Mouse (Mus musculus): Measurements from ENCODE around the gene Npb.

Npb gene

GRCm38 (mm10) chr11:120613976-120614375 is 5.7 kb downstream of the Npb start:
- no peak for DNase-seq (ENCODE audit: extremely low spot score, low read depth, low spot score)

DNA sequence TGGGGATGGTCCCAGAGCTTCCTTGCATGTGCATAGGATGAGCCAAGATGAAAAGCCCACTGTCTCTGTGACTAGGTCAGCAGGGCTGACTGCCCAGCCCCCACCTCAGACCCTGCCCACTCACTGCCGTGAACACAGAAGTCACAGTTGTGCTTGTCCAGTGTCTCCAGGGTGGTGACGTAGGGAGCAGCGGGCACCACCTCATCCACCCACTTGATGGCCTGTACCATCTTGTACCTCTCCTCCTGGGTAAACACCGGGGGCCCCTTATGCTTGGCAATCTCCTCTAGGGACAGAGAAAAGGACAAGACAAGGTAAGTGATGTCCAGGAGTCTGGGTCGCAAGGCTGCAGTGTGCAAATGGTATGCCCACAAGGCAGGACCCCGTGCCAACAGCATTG is 6.9 kb downstream of the Npb start:
- no peak for DNase-seq (ENCODE audit: extremely low spot score, low read depth, low spot score)

DNA sequence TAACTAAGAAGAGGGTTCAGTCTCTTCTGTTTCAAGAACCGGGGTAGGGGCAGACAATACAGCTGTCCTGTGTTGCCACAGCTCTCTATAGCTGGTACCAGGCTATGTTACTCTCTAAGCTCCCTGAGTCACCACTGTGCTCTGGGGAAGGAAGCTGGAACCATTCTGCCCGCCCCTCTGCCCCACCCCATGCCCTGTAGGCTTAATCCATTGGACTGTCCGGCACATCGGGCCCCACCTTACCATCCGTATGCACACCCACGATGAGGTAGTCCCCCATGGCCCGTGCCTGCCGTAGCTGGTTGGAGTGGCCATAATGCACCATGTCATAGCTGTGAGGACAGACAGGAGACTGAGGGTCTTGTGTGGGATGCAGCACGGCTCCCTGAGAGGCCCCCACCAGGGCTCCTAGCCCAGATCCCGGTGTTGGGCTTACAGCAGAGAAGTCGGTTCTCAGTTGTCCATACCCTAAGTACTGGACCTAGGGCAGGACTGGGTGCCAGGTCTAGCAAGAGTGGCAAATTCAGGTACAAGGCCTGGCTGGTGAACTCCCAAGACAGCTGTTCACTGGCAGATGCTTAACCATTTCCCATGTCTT is 7.4 kb downstream of the Npb start:
- no peak for DNase-seq (ENCODE audit: extremely low spot score, low read depth, low spot score)

GRCm38 (mm10) chr11:120616617-120617294 is 8.5 kb downstream of the Npb start:
- DNase-seq (ENCODE audit: extremely low spot score, low read depth, low spot score): no peak

- DNase-seq (ENCODE audit: extremely low spot score, low read depth, low spot score): peak; percentile 77
Observed at GRCm38 (mm10) chr11:120617519-120618112, 9.3 kb downstream of the Npb start, which contains the start of gene Pcyt2. Pcyt2 (minus strand) TSS chr11:120617936.

DNA sequence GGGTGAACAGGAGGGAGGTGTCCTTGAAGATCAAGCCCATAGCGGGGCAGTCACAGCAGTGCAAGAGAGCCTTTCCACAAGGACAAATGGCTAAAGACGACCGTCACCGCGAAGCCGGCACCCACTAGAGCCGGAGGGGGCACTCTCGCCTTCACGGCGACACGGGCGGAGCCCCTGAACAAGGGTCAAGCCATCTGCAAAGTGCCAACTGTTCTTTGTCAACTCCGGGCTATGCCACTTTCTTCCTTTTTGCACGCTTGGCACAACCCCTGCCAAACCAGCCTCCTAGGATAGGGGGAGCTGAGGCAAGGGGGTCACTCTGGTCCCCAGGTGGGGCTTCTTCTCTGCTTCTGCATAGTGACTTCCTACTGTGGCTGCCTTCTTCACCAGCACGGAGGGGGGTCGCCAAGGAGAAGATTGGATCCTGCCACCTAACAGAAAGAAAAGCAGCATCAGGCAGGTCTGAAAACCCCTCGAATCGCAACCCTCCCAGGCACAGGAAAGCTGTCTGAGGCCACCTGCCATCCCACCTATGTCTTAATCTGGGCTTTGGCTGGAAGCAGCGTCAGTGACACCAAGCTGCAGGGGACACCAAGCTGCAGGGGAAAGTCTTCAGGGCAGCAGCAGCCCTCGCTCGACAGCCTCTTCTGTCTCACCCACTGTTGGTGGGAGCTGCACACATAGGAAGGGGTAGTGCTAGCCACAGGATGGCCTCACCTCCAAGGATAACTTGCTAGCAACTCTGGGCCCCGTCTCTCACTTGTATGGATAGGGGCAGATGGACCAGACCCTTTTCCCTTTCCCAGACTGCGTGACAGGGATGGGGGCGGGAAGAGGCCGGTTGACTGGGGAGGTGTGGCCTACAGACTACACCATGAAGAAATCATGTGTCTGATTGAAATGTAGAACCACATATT is 10.6 kb downstream of the Npb start:
- no peak for DNase-seq (ENCODE audit: extremely low spot score, low read depth, low spot score)

DNA sequence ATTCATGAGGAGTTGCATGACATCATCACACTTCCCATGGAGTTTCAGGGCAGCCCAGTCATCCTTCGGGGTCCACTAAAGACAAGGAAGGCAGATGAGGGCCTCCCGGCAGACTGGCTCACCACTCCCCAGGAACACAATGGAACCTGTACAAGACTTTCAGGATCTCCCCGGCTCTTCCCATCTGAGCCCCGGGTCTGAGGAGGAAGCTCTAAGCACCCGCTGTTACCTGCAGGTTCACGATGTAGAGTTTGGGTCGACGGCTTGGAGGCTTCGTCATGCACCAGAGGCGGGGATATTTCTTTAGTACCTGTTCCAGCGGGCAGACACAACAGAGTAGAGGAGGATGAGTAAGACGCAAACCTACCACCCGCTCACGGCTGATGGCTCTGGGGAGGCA is 11.9 kb downstream of the Npb start:
- DNase-seq (ENCODE audit: extremely low spot score, low read depth, low spot score): no peak

GRCm38 (mm10) chr11:120622805-120623204 is 14.5 kb downstream of the Npb start:
- no peak for DNase-seq (ENCODE audit: extremely low spot score, low read depth, low spot score)

GRCm38 (mm10) chr11:120623961-120624679 is 15.8 kb downstream of the Npb start:
- DNase-seq (ENCODE audit: extremely low spot score, low read depth, low spot score): no peak

- no peak for DNase-seq (ENCODE audit: extremely low spot score, low read depth, low spot score)
Observed at GRCm38 (mm10) chr11:120624680-120625111, 16.4 kb downstream of the Npb start.

DNA sequence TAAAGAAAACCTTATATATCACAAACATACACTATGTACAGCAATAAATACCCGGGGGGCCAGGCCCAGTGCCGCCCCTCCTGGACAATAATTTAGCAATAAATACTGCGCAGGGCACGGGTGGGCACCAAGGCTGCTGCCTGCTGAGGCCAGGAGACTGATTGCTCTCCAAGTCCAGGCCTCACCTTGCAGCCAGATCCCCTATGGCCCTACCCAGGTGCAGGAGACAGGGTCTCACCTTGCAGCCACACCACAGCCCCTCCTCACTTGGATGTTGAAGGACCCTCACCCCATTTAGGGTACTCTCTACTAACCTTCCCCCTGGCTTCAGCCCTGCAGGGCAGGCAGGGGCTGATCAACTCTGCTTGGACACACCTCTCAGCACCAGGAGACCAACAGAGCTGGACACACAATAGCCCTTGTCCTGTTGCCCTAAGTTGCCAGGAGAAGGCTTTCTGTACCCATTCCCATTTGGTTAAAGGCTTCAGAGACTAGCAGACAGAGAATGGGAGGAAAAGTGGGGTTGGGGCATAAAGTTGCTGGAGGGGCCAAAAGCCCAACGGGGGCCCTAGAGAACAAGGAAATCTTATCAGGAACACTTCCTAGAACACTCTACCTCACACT is 17.0 kb downstream of the Npb start, which contains the start of gene Sirt7:
Gene Sirt7 (minus strand): TSS at position 89 of the 624 bp plus-strand sequence.
- DNase-seq (ENCODE audit: extremely low spot score, low read depth, low spot score): no peak

- no peak for DNase-seq (ENCODE audit: extremely low spot score, low read depth, low spot score)
Observed at GRCm38 (mm10) chr11:120626785-120627467, 18.6 kb downstream of the Npb start.

GRCm38 (mm10) chr11:120627468-120628300 is 19.4 kb downstream of the Npb start:
- no peak for DNase-seq (ENCODE audit: extremely low spot score, low read depth, low spot score)

DNA sequence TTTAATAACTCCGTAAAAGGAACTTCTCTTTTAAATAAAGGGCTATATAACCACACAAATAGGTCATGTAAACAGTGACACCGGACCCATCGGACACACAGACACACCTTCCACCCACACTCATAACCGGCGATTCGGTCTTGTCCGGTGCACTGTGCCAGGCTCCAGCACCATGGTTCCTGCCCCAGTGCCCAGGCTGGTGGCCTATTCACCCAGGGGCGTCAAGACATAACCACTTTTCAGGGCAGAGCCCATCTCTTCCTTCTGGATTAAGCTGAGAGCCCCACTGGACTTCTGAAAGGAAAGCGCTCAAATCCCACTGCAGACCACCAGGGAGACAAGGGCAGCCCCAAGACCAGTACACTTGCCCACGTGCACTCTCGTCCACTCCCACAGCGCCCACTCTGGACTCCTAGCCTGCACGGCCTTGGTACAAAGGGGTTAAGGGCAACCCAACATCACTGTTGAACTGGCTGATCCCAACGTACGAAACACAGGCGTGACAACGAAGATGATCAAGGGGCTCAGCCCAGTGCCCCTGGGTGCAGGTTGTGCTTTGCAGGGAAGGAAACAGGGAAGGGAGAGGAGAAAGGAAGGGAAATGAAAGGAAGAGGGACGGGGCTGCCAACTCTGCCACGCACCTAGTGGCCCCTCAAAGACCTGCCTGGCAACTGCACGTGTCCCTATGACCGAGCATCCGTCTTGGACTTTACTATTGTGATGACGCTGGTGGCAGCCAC is 20.5 kb downstream of the Npb start:
- no peak for DNase-seq (ENCODE audit: extremely low spot score, low read depth, low spot score)

DNA sequence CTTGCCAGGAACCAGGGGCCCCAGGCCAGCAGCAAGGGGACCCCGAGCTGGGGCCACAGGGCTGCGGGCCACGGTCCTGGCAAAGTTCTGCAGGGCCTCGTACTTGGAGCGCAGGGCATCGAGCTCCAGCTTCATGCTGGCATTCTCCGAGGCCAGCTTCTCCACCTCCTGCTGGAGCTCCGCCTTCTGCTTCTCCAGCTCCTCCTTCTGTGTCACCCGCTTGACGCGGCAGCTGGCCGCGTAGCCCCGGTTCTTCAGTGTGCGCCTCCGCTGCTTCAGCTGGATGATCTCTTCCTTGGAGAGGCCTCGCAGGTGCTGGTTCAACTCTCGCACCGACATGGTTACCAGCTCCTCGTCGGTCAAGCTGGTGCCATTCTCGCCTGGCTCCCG is 21.1 kb downstream of the Npb start:
- DNase-seq (ENCODE audit: extremely low spot score, low read depth, low spot score): no peak

- no peak for DNase-seq (ENCODE audit: extremely low spot score, low read depth, low spot score)
Observed at GRCm38 (mm10) chr11:120629911-120630310, 21.6 kb downstream of the Npb start.

DNA sequence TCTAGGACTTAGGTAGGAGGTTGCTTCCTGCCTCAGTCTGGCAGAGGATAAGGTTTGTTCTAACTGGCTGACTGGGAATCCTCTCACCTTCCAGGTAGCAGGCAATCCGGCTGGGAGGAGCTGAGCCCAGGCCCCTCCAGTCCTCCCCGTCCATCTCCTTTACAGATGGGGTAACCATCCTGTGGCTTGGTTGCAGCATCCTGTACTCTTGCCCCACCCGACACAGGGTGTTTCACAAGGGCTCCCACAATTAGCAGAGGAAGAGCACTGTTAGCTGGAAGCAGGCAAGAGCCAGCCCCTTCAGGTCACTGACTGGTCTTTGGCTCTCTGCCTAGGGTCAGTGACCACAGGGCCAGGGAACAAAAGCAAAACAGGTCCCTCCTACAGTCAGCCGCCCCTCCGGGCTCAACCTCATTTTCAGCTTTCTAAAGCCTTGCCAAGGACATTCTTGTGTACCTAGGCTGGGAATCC is 22.2 kb downstream of the Npb start:
- DNase-seq (ENCODE audit: extremely low spot score, low read depth, low spot score): no peak

All from hindlimb bud, embryonic 11.5 days (tissue).